Mouse (Mus musculus) intestine, embryonic 15.5 days (tissue): ENCODE measurements at regions not wholly inside any gene's neighbourhood (a gene's known extent, or its start where the extent isn't known, plus 50 kb on each side); places are given as distances from the start of the nearest gene placed in this dataset.

Experiments used
- ATAC-seq: fragments of 200-750 bp; cut with Nextera tagmentation; 2 replicates; pipeline ENCODE4 v1.8.0; 2017; ENCODE audit warnings: moderate TSS enrichment, moderate library complexity
- H3K27ac ChIP-seq: fragments of 300-500 bp; sonication (generic); 2 replicates; pipeline ENCODE4 v1.5.1; 2015; ENCODE audit warnings: mild to moderate bottlenecking, inconsistent platforms
- H3K27me3 ChIP-seq: fragments of 300-500 bp; sonication (generic); replicated peaks from 2 replicates; pipeline ENCODE4 v1.6.1; 2015; ENCODE audit warnings: inconsistent platforms
- H3K36me3 ChIP-seq: fragments of 300-500 bp; sonication (generic); 2 replicates; pipeline ENCODE4 v1.6.1; 2015; ENCODE audit warnings: inconsistent platforms
- H3K4me1 ChIP-seq: fragments of 300-500 bp; sonication (generic); replicated peaks from 2 replicates; pipeline ENCODE4 v1.6.1; 2015; ENCODE audit warnings: inconsistent platforms
- H3K4me2 ChIP-seq: fragments of 300-500 bp; sonication (generic); replicated peaks from 2 replicates; pipeline ENCODE4 v1.6.1; 2015; ENCODE audit warnings: mild to moderate bottlenecking, inconsistent platforms
- H3K4me3 ChIP-seq: fragments of 300-500 bp; sonication (generic); replicated peaks from 2 replicates; pipeline ENCODE4 v1.5.1; 2015; ENCODE audit warnings: inconsistent platforms
- H3K9ac ChIP-seq: fragments of 300-500 bp; sonication (generic); 2 replicates; pipeline ENCODE4 v1.6.1; 2015; ENCODE audit warnings: inconsistent platforms
- H3K9me3 ChIP-seq: fragments of 300-500 bp; sonication (generic); 2 replicates; pipeline ENCODE4 v1.6.1; 2016; ENCODE audit warnings: inconsistent platforms
- WGBS: fragments of 180-500 bp; shearing (Covaris S2); methylation state at CpG from one replicate; pipeline ENCODE4 v1.1.7; 2015; 5-methylcytosine and 5-hydroxymethylcytosine counted together

DNA sequence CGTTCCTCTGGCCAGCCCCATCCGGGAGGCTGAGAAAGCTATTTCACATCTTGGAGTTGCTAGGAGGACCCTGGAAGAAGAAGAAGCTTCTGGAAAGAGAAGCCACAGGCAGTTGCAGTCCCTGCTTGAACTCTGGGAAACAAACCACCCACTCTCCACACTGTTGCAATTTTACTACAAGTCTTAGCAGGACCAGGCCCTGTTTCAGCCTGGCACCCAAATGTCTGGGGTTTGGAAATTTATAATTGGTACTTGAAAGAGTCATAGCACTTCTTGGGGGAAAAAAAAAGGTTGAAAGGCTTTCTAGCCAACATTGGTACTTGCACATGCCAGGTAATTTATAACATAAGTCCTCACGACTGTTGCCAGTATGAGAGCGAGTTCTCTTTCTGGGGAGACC is 57.9 kb upstream of the Neo1 start:
- Histone ChIP-seq H3K4me3 (no peak overlapping the region), H3K27me3 (no peaks in the 10 kb centered on the region), H3K27ac (no peak overlapping the region), H3K9ac (no peak overlapping the region), H3K9me3 (no peaks in the 10 kb centered on the region), H3K4me2 (no peak overlapping the region), H3K36me3 (no peaks in the 10 kb centered on the region), H3K4me1 (0 out of 2 replicates have a peak, but pooled peaks cover 3% of the 10 kb centered on the region)
- WGBS, result 72% methylated on average over 4 of the region's 4 CpGs
- ATAC-seq, result no peak

DNA sequence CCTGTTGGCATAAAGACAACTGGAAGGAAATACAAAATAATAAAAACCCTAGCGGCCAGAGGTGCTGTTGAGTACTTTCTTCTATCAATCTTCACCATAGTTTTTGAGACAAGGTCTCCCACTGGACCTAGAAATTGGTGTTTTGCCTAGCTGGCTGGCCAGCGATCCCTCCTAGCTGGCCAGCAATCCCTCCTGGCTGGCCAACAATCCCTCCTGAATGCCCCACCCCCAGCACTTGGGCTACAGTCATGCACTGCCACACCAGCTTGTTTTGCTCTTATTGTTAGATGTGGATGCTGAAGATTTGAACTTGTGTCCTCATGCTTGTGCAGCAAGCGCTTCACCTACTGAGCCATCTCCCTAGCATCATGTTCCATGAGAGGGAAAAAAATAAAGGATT is 54.9 kb upstream of the Neo1 start:
- no peak overlapping the region for H3K9ac ChIP-seq
- H3K27me3 ChIP-seq, result no peaks in the 10 kb centered on the region
- no peaks in the 10 kb centered on the region for H3K9me3 ChIP-seq
- peaks cover 7% of the 10 kb centered on the region; the same call in 1 of the 2 replicates for H3K4me1 ChIP-seq
- ATAC-seq, result no peak
- no peak overlapping the region for H3K4me3 ChIP-seq
- no peak overlapping the region for H3K4me2 ChIP-seq
- H3K27ac ChIP-seq, result no peak overlapping the region
- 95% methylated on average over 3 of the region's 3 CpGs for WGBS
- no peaks in the 10 kb centered on the region for H3K36me3 ChIP-seq

DNA sequence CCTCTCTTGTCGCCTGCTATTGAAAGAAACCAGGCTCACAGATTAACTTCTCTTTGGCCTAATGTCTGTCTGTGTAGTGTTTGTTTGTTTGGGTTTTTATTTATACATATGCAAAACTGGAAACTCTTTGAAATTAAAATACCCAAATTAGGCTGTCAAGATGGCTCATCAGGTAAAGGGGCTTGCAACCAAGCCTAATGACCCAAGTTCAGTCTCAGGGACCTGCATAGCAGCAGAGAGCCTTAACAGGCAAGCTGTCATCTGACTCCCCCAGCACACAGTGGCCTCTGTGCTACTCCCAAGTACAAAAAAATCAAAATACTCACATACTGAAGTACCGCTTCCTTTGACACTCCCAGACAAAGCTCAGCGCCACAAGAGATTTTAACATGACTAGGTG is 51.5 kb upstream of the Neo1 start:
- no peak overlapping the region for H3K9ac ChIP-seq
- H3K9me3 ChIP-seq, result no peaks in the 10 kb centered on the region
- ATAC-seq, result no peak
- WGBS, result 66% methylated on average over 3 of the region's 3 CpGs
- H3K4me3 ChIP-seq, result no peak overlapping the region
- no peak overlapping the region for H3K4me2 ChIP-seq
- no peaks in the 10 kb centered on the region for H3K27me3 ChIP-seq
- H3K27ac ChIP-seq, result no peak overlapping the region
- peaks cover 7% of the 10 kb centered on the region; the same call in 1 of the 2 replicates for H3K4me1 ChIP-seq
- no peaks in the 10 kb centered on the region for H3K36me3 ChIP-seq

- Histone ChIP-seq H3K4me2 (no peak overlapping the region; the same call in 1 of the 2 replicates), H3K9me3 (no peaks in the 10 kb centered on the region), H3K27ac (no peak overlapping the region), H3K9ac (no peak overlapping the region), H3K27me3 (no peaks in the 10 kb centered on the region), H3K36me3 (no peaks in the 10 kb centered on the region), H3K4me3 (no peak overlapping the region), H3K4me1 (peaks cover 7% of the 10 kb centered on the region; the same call in 1 of the 2 replicates)
- ATAC-seq, result no peak
- 40% methylated on average over 9 of the region's 9 CpGs for WGBS
Measured at GRCm38 (mm10) chr9:59087112-59087511, 50.9 kb upstream of the Neo1 start.

GRCm38 (mm10) chr9:59086556-59087102 is 50.4 kb upstream of the Neo1 start:
- H3K4me3 ChIP-seq, result no peak overlapping the region
- no peaks in the 10 kb centered on the region for H3K9me3 ChIP-seq
- H3K27ac ChIP-seq, result no peak overlapping the region
- WGBS, result 86% methylated on average over 10 of the region's 10 CpGs
- H3K27me3 ChIP-seq, result no peaks in the 10 kb centered on the region
- ATAC-seq, result no peak
- H3K4me1 ChIP-seq, result peaks cover 7% of the 10 kb centered on the region; the same call in 1 of the 2 replicates
- H3K4me2 ChIP-seq, result no peak overlapping the region
- no peak overlapping the region for H3K9ac ChIP-seq
- no peaks in the 10 kb centered on the region for H3K36me3 ChIP-seq
